Mouse (Mus musculus) stomach, embryonic 14.5 days (tissue): ENCODE results near the gene Gm10401. TPM values are rescaled to one million over a fixed set of nuclear protein-coding genes. Genes with fewer than 3 reads are reported as not detected.
"Not testable (repeated sequence)": the region's sequence is repeated elsewhere in the genome, so short reads cannot be mapped to it uniquely, and the experiment has no call there.

Experiments
- ATAC-seq: fragments of 200-750 bp; cut with Nextera tagmentation; 2 replicates; pipeline ENCODE4 v1.8.0; 2017; ENCODE audit warnings: low read depth, moderate TSS enrichment; ENCODE audit not compliant: insufficient number of reproducible peaks, insufficient read depth, low FRiP score
- H3K27ac ChIP-seq: fragments of 300-500 bp; sonication (generic); 2 replicates; pipeline ENCODE4 v1.5.1; 2014; ENCODE audit warnings: mild to moderate bottlenecking, low read length, moderate library complexity, mixed read lengths
- H3K27me3 ChIP-seq: fragments of 300-500 bp; sonication (generic); 2 replicates; pipeline ENCODE4 v1.6.1; 2014; ENCODE audit warnings: low read length, control low read depth, mixed read lengths; ENCODE audit not compliant: control insufficient read depth, insufficient read depth
- H3K36me3 ChIP-seq: fragments of 300-500 bp; sonication (generic); 2 replicates; pipeline ENCODE4 v1.6.1; 2014; ENCODE audit warnings: mild to moderate bottlenecking, control low read depth, low read length, moderate library complexity, mixed read lengths; ENCODE audit not compliant: control insufficient read depth, insufficient read depth
- H3K4me1 ChIP-seq: fragments of 300-500 bp; sonication (generic); 2 replicates; pipeline ENCODE4 v1.6.1; 2014; ENCODE audit warnings: low read length, control low read depth, mixed read lengths; ENCODE audit not compliant: control insufficient read depth, insufficient read depth
- H3K4me2 ChIP-seq: fragments of 300-500 bp; sonication (generic); replicated peaks from 2 replicates; pipeline ENCODE4 v1.6.1; 2014; ENCODE audit warnings: low read depth, low read length, control low read depth
- H3K4me3 ChIP-seq: fragments of 300-500 bp; sonication (generic); 2 replicates; pipeline ENCODE4 v1.5.1; 2014; ENCODE audit warnings: low read depth, low read length, control low read depth
- H3K9ac ChIP-seq: fragments of 300-500 bp; sonication (generic); replicated peaks from 2 replicates; pipeline ENCODE4 v1.6.1; 2014; ENCODE audit warnings: low read depth, mild to moderate bottlenecking, control low read depth, low read length, moderate library complexity, mixed read lengths
- H3K9me3 ChIP-seq: fragments of 300-500 bp; sonication (generic); 2 replicates; pipeline ENCODE4 v1.6.1; 2016; ENCODE audit warnings: low read depth, low read length, control low read depth; ENCODE audit not compliant: control insufficient read depth
- WGBS: fragments of 180-500 bp; shearing (Covaris S2); extraction: QIAGEN DNeasy Blood & Tissue Kit; methylation state at CpG from one replicate; pipeline ENCODE4 v1.1.7; 2014; 5-methylcytosine and 5-hydroxymethylcytosine counted together
- polyA plus RNA-seq: library from polyadenylated mRNA; unstranded; fragments of >200 nt; fragmentation: Nextera tagmentation; extraction: Ambion mirVana; gene quantifications from 2 replicates; pipeline ENCODE4 v1.2.1, GENCODE M21; 2014

Gene Gm10401
- polyA plus RNA-seq, 1 experiment from 2014 or later, result 51.7 TPM

GRCm38 (mm10) chr5:115089592-115090268, 8.4 kb downstream of the Gm10401 start:
- 96% methylated on average over 5 of the region's 5 CpGs for WGBS
- Histone ChIP-seq H3K4me2 (no peak overlapping the region), H3K4me1 (no peaks in the 10 kb centered on the region), H3K36me3 (peaks cover 59% of the 10 kb centered on the region), H3K9ac (no peak overlapping the region), H3K27me3 (no peaks in the 10 kb centered on the region), H3K9me3 (no peaks in the 10 kb centered on the region), H3K27ac (no peak overlapping the region), H3K4me3 (no peak overlapping the region)
- ATAC-seq, result no peak

- Histone ChIP-seq H3K27ac (no peak overlapping the region), H3K9ac (no peak overlapping the region), H3K4me1 (no peaks in the 10 kb centered on the region), H3K27me3 (no peaks in the 10 kb centered on the region), H3K4me3 (no peak overlapping the region), H3K36me3 (peaks cover 70% of the 10 kb centered on the region), H3K9me3 (no peaks in the 10 kb centered on the region), H3K4me2 (no peak overlapping the region)
- 98% methylated on average over 2 of the region's 2 CpGs for WGBS
- ATAC-seq, result no peak
Observed at GRCm38 (mm10) chr5:115085675-115086074, 12.4 kb downstream of the Gm10401 start.

GRCm38 (mm10) chr5:115083492-115083891, 14.6 kb downstream of the Gm10401 start:
- no peak overlapping the region for H3K4me2 ChIP-seq
- H3K27me3 ChIP-seq, result no peaks in the 10 kb centered on the region
- H3K9me3 ChIP-seq, result no peaks in the 10 kb centered on the region
- no peak overlapping the region for H3K27ac ChIP-seq
- 91% methylated on average over 6 of the region's 6 CpGs for WGBS
- H3K4me3 ChIP-seq, result no peak overlapping the region
- H3K9ac ChIP-seq, result no peak overlapping the region
- peaks cover 52% of the 10 kb centered on the region for H3K36me3 ChIP-seq
- H3K4me1 ChIP-seq, result no peaks in the 10 kb centered on the region
- no peak for ATAC-seq

- Histone ChIP-seq H3K4me1 (no peaks in the 10 kb centered on the region), H3K9ac (no peak overlapping the region), H3K27ac (no peak overlapping the region), H3K27me3 (no peaks in the 10 kb centered on the region), H3K9me3 (no peaks in the 10 kb centered on the region), H3K36me3 (peaks cover 42% of the 10 kb centered on the region), H3K4me3 (no peak overlapping the region), H3K4me2 (no peak overlapping the region)
- WGBS, result 83% methylated on average over 5 of the region's 5 CpGs
- no peak for ATAC-seq
Observed at GRCm38 (mm10) chr5:115081636-115082035, 16.5 kb downstream of the Gm10401 start.

GRCm38 (mm10) chr5:115076144-115076901, 21.8 kb downstream of the Gm10401 start:
- Histone ChIP-seq H3K4me3 (no peak overlapping the region), H3K4me2 (no peak overlapping the region), H3K36me3 (peaks cover 13% of the 10 kb centered on the region; the same call in 1 of the 2 replicates), H3K27ac (no peak overlapping the region), H3K9ac (no peak overlapping the region), H3K4me1 (peaks cover 12% of the 10 kb centered on the region), H3K27me3 (no peaks in the 10 kb centered on the region), H3K9me3 (no peaks in the 10 kb centered on the region)
- ATAC-seq, result no peak
- 52% methylated on average over 5 of the region's 5 CpGs for WGBS

GRCm38 (mm10) chr5:115074749-115075148, 23.3 kb downstream of the Gm10401 start:
- H3K4me1 ChIP-seq, result peaks cover 16% of the 10 kb centered on the region
- H3K4me2 ChIP-seq, result no peak overlapping the region
- H3K9me3 ChIP-seq, result no peaks in the 10 kb centered on the region
- H3K4me3 ChIP-seq, result no peak overlapping the region
- ATAC-seq, result no peak
- no peak overlapping the region for H3K27ac ChIP-seq
- H3K27me3 ChIP-seq, result no peaks in the 10 kb centered on the region
- no peak overlapping the region for H3K9ac ChIP-seq
- 69% methylated on average over 4 of the region's 4 CpGs for WGBS
- peaks cover 13% of the 10 kb centered on the region; the same call in 1 of the 2 replicates for H3K36me3 ChIP-seq

GRCm38 (mm10) chr5:115073306-115073705, 24.8 kb downstream of the Gm10401 start:
- not testable (repeated sequence) for H3K27me3 ChIP-seq, H3K4me2 ChIP-seq, H3K27ac ChIP-seq, H3K9ac ChIP-seq, H3K9me3 ChIP-seq, H3K4me3 ChIP-seq, ATAC-seq
- peaks cover 20% of the 10 kb centered on the region for H3K4me1 ChIP-seq
- peaks cover 12% of the 10 kb centered on the region; the same call in 1 of the 2 replicates for H3K36me3 ChIP-seq
- 53% methylated on average over 8 of the region's 8 CpGs for WGBS

- Histone ChIP-seq H3K27ac (no peak overlapping the region; the same call in 1 of the 2 replicates), H3K9ac (no peak overlapping the region), H3K27me3 (no peaks in the 10 kb centered on the region), H3K4me3 (no peak overlapping the region), H3K9me3 (no peaks in the 10 kb centered on the region), H3K4me1 (peaks cover 22% of the 10 kb centered on the region), H3K4me2 (no peak overlapping the region), H3K36me3 (peaks cover 10% of the 10 kb centered on the region; the same call in 1 of the 2 replicates)
- WGBS, result 66% methylated on average over 7 of the region's 7 CpGs
- ATAC-seq, result peak; percentile 66
Observed at GRCm38 (mm10) chr5:115072143-115072542, 26.0 kb downstream of the Gm10401 start.
